Mouse (Mus musculus) layer of hippocampus, postnatal 25 days (tissue): ENCODE data around the gene Myl9. TPM values are rescaled to one million over a fixed set of nuclear protein-coding genes. Genes with fewer than 3 reads are reported as not detected.

Experiments used
- DNase-seq, 2 experiments: peaks; one replicate each; pipeline ENCODE4 v3.0.0; 2022; ENCODE audit warnings: mixed read lengths in 2 of 2, low spot score in 1 of 2; ENCODE audit errors: extremely low spot score in 1 of 2
- total RNA-seq, 2 experiments: library from RNA; stranded (reverse); gene quantifications; 2 replicates each; pipeline ENCODE4 v1.2.3; 2021

The Myl9 gene
- total RNA-seq, 2 experiments from 2014 or later: 14.3 to 18.8 TPM

DNA sequence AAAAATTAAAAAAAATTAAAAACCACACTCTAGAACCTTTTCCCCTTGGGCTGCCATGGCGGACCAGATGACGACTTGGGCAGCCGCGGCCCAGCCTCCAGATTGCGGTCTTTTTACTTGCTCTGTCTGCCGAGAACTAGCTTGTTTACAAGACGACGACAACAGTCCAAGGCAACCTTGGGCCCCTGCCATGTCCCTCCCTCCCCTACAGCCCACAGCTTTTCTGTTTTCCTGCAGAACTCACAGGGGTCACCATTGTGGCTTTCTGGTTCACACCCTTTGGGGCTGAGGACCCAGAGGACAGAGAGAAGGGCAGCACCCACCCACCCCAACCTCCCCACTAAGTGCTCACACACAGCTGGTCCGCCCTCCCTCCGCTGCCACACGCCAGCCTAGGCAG is 12.1 kb upstream of the Myl9 start:
- no peak for DNase-seq

GRCm38 (mm10) chr2:156764022-156764421 is 11.2 kb upstream of the Myl9 start:
- no peak for DNase-seq

- no peak for DNase-seq
These were observed 10.5 kb upstream of the Myl9 start for GRCm38 (mm10) chr2:156764747-156765146.

GRCm38 (mm10) chr2:156765593-156765992 is 9.6 kb upstream of the Myl9 start:
- no peak for DNase-seq

DNA sequence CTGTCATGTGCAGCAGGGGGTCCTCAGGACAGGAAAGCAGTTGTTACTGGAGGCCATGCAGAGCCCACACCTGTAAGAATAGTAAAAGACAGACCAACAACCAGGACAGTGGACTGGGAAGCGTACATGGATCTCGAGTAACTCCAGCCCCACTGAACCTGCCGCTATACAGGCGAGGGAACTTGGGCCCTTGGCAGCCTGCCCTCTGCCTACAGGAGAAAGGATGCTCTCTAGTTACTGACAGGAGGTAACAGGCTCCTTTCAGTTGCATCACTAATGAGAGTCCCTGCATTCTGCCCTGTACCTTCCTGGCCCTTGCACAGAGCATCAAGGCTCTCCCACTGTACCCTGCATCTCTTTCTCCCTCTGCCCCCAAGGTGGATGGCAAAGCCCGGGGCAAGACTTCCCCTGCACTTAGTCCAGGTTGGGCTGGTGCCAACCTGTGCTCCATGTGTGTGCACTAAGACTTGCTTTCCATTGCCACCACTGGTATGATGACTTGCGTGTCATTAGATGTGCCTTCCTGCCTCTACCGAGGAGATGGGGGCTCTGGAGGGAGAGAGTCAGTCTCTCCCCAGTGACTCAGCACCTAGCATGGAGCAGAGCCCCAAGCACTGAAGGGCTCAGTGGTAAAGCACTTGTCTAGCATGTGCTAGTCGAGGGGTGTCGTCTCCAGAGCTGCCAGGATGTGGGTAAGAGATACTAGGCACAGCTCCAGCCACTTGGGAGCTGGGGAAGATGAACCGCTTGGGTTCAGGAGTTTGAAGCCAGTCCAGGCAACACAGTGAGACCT is 8.8 kb upstream of the Myl9 start:
- DNase-seq: no peak

DNA sequence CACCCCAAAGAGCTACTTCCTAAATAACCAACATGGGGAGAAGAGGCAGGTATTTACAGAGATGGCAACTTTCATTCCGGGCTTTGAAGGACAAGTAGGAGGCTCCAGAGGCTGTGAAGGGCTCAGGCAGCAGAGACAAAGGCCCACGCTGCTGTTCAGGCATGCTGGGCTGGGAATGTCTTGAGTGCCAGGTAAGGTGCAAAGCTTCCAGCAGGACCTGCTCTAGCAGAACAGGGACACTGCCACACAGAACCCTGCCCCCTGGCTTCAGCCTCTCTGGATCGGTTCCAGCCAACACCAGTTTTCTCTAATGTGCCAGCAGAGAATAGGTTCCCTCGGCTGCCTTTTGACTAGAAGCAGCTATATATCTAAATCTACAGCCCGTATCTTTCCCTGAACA is 8.1 kb upstream of the Myl9 start:
- DNase-seq: no peak

GRCm38 (mm10) chr2:156769274-156769673 is 5.9 kb upstream of the Myl9 start:
- no peak for DNase-seq

- DNase-seq: no peak
These were observed 1.8 kb upstream of the Myl9 start for GRCm38 (mm10) chr2:156773470-156773869.

- no peak for DNase-seq
These were observed 1.0 kb upstream of the Myl9 start for GRCm38 (mm10) chr2:156774035-156774737.

- no peak for DNase-seq
These were observed 525 bp downstream of the Myl9 start for GRCm38 (mm10) chr2:156775455-156776435.

DNA sequence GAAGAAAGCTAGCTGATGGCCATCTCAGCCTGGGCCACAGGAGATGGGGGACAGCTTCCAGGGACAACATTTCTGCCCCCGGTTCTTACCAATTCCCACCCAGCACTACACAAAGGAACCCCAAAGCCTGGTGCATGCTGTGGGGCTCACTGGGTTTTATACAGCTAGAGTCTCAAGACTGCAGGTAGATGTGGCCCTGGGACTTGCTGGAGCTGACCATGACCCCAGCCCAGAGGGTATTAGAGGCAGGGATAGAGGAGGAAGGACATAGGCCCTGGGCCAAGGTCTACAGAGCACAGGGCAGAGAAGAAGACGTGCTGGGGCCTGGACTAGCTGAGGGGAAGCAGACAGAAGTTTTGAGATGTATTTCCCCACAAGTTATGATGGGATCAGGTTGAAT is 1.7 kb downstream of the Myl9 start:
- no peak for DNase-seq

GRCm38 (mm10) chr2:156777326-156778004 is 2.2 kb downstream of the Myl9 start:
- no peak for DNase-seq

DNA sequence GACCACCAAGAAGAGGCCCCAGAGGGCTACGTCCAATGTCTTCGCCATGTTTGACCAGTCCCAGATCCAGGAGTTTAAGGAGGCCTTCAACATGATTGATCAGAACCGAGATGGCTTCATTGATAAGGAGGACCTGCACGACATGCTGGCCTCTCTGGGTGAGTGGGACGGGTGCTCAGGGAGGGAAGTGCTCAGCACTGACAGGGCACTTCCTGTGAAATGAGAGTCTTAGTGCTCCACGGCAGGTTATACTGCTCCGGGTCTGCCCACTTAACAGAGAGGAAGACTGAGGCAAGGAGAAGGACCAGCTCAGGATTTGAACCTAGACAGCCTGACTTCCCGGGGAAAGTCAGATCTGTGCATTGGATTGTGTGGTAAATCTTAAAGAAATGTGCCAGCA is 3.4 kb downstream of the Myl9 start:
- no peak for DNase-seq

- no peak for DNase-seq
These were observed 3.8 kb downstream of the Myl9 start for GRCm38 (mm10) chr2:156779036-156779435.

- no peak for DNase-seq
These were observed 4.3 kb downstream of the Myl9 start for GRCm38 (mm10) chr2:156779488-156779887.

DNA sequence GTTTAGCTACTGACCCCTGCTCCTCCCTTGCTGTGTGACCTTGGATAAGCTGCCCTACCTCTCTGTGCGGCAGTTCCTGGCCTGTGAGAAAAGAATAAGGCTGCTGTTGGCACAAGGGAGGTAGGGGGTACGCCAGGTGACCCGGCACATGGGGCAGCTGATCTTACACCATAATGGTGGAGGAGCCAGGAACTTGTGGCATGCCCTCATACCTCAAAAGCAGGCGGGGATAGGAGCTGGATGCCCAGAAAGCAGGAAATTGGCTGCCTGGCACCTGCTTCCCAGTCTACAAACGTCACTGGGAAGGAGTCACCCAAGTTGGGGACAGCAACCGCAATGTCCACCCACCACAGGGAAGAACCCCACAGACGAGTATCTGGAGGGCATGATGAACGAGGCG is 4.9 kb downstream of the Myl9 start:
- no peak for DNase-seq

GRCm38 (mm10) chr2:156780752-156781151 is 5.5 kb downstream of the Myl9 start:
- DNase-seq: no peak

- no peak for DNase-seq
These were observed 6.1 kb downstream of the Myl9 start for GRCm38 (mm10) chr2:156781281-156781680.

DNA sequence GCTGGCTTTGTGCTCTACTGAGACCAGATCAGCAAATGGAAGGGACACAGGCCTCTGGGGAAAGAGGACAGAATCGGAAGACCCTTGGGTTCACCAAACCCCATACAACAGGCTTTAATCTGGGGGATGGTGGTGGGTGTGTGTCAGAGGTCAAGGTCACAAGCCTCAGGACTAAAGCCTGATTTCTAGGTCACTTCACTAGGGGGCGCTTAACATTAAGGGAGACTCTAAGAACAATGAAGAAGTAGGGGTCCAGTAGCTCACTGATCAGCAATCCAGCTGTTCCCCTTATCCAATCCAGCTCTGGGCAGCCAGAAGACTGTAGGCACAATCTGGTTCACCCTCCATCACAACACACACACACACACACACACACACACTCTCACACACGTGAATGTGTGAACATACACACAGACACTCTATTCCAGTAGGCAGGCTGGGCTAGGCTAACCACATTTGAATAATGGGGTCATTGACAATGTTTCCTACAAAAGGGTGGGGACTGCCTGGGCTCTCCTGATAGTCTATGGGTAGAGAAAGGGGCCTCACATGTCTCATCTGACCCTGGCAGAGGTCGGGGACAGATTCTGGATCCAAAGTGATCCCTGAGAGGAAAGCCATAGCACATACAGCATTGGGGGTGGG is 6.7 kb downstream of the Myl9 start:
- DNase-seq: no peak
